ENCODE assay signal across 16 mouse cellular contexts in genomic region chr3:130216141-130216540, GRCm38 (mm10).
"Had no signal": no experiment of that assay in that cellular context is flagged by ENCODE, and none has a peak within 500 bp of the region (broad histone marks: within the 10 kb centered on the region; RNA-seq: fewer than 3 reads in every experiment).

No protein-coding gene starts in this region.

- H3K36me3 ChIP-seq: lung, embryonic 15.5 days; midbrain, embryonic 10.5 days; midbrain, embryonic 12.5 days; stomach, embryonic 15.5 days had no signal

- DNase-seq: liver, postnatal 0 days; lung, adult 2 months; lung, postnatal 14 days; lung, postnatal 36 days; right cerebral cortex, postnatal 14 days; thymus, adult 2 months; thymus, postnatal 25 days; thymus, postnatal 4 days had no signal

- H3K9me3 ChIP-seq: lung, embryonic 15.5 days; midbrain, embryonic 10.5 days; midbrain, embryonic 12.5 days; neural tube, embryonic 12.5 days; stomach, embryonic 15.5 days had no signal

- H3K27me3 ChIP-seq: lung, embryonic 15.5 days; midbrain, embryonic 12.5 days; neural tube, embryonic 12.5 days; stomach, embryonic 15.5 days had no signal

- H3K4me3 ChIP-seq: lung, embryonic 15.5 days; midbrain, embryonic 10.5 days; midbrain, embryonic 12.5 days; neural tube, embryonic 12.5 days; stomach, embryonic 15.5 days had no signal

- H3K27ac ChIP-seq: lung, embryonic 15.5 days; midbrain, embryonic 10.5 days; midbrain, embryonic 12.5 days; neural tube, embryonic 12.5 days; stomach, embryonic 15.5 days; stomach, postnatal 0 days had no signal

- H3K4me1 ChIP-seq: lung, embryonic 15.5 days; midbrain, embryonic 12.5 days; neural tube, embryonic 12.5 days; stomach, embryonic 15.5 days had no signal

- ATAC-seq: liver, postnatal 0 days; lung, postnatal 0 days; midbrain, embryonic 16.5 days had no signal
